Mouse (Mus musculus) lung, embryonic 14.5 days (tissue): Measurements from ENCODE around the gene Sec24a. TPM values are rescaled to one million over a fixed set of nuclear protein-coding genes. Genes with fewer than 3 reads are reported as not detected.
"Not testable (repeated sequence)": the region's sequence is repeated elsewhere in the genome, so short reads cannot be mapped to it uniquely, and the experiment has no call there.

ENCODE experiments used
- ATAC-seq: fragments of 200-750 bp; cut with Nextera tagmentation; 2 replicates; pipeline ENCODE4 v1.8.0; 2017; ENCODE audit warnings: mild to moderate bottlenecking, moderate TSS enrichment, moderate library complexity; ENCODE audit not compliant: insufficient read depth
- DNase-seq: peaks from one replicate; pipeline ENCODE4 v3.0.0-alpha.2; 2015
- H3K27ac ChIP-seq: fragments of 300-500 bp; sonication (generic); 2 replicates; pipeline ENCODE4 v1.5.1; 2014; ENCODE audit warnings: low read depth, mild to moderate bottlenecking, moderate library complexity
- H3K27me3 ChIP-seq: fragments of 300-500 bp; sonication (generic); 2 replicates; pipeline ENCODE4 v1.6.1; 2014; ENCODE audit warnings: low read length, control low read depth; ENCODE audit not compliant: insufficient read depth
- H3K36me3 ChIP-seq: fragments of 300-500 bp; sonication (generic); 2 replicates; pipeline ENCODE4 v1.6.1; 2014; ENCODE audit warnings: control low read depth; ENCODE audit not compliant: insufficient read depth
- H3K4me1 ChIP-seq: fragments of 300-500 bp; sonication (generic); 2 replicates; pipeline ENCODE4 v1.6.1; 2014; ENCODE audit warnings: antibody characterized with exemption, control low read depth; ENCODE audit not compliant: insufficient read depth
- H3K4me2 ChIP-seq: fragments of 300-500 bp; sonication (generic); 2 replicates; pipeline ENCODE4 v1.6.1; 2014; ENCODE audit warnings: mild to moderate bottlenecking
- H3K4me3 ChIP-seq: fragments of 300-500 bp; sonication (generic); 2 replicates; pipeline ENCODE4 v1.5.1; 2014; ENCODE audit warnings: low read depth, low read length
- H3K9ac ChIP-seq: fragments of 300-500 bp; sonication (generic); 2 replicates; pipeline ENCODE4 v1.6.1; 2014
- H3K9me3 ChIP-seq: fragments of 300-500 bp; sonication (generic); 2 replicates; pipeline ENCODE4 v1.6.1; 2016; ENCODE audit warnings: low read depth, low read length, control low read depth
- CTCF ChIP-seq: IDR thresholded peaks from 2 replicates; pipeline ENCODE4 v1.5.1; 2016; ENCODE audit warnings: antibody characterized with exemption, low read depth
- WGBS: fragments of 180-500 bp; shearing (Covaris S2); extraction: QIAGEN DNeasy Blood & Tissue Kit; methylation state at CpG from one replicate; pipeline ENCODE4 v1.1.7; 2014; 5-methylcytosine and 5-hydroxymethylcytosine counted together
- polyA plus RNA-seq: library from polyadenylated mRNA; unstranded; fragments of >200 nt; fragmentation: Nextera tagmentation; extraction: Ambion mirVana; gene quantifications from 2 replicates; pipeline ENCODE4 v1.2.1, GENCODE M21; 2014

The Sec24a gene
- polyA plus RNA-seq, 1 experiment from 2014 or later: 16.3 TPM

- no peaks in the 10 kb centered on the region for H3K9me3 ChIP-seq
- no peaks in the 10 kb centered on the region for H3K36me3 ChIP-seq
- H3K27ac ChIP-seq: no peak overlapping the region
- H3K4me2 ChIP-seq: no peak overlapping the region
- no peaks in the 10 kb centered on the region for H3K27me3 ChIP-seq
- no peak overlapping the region for H3K4me3 ChIP-seq
- no peak for TF ChIP-seq CTCF
- no peak overlapping the region for H3K9ac ChIP-seq
- H3K4me1 ChIP-seq: no peaks in the 10 kb centered on the region; the same call in 1 of the 2 replicates
- ATAC-seq (no peak), DNase-seq (no peak)
- WGBS: 16% methylated on average over 7 of the region's 8 CpGs
Measured at GRCm38 (mm10) chr11:51800634-51801325, 37.3 kb upstream of the Sec24a start.

DNA sequence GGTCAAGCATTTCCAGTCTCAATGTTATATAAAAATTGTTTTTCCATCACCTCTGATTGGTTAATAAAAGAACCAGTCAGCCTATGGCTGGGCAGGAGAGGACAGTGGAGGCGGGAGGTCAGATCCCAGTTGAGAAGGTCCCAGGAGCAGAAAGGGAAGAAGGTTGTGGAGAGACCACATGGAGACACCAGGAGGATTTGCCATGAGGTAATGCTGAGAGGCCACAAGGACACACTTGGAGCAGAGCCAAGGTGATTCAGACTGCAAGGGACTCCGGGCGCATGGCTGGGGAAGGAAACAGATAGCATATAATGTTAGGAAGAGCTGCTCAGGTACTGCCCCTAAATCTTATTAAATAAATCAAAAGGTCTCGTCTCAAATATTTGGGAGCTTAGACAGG, 32.8 kb upstream of the Sec24a start:
- H3K4me3 ChIP-seq: no peak overlapping the region
- H3K9me3 ChIP-seq: no peaks in the 10 kb centered on the region
- no peak for TF ChIP-seq CTCF
- no peaks in the 10 kb centered on the region for H3K27me3 ChIP-seq
- H3K36me3 ChIP-seq: peaks cover 13% of the 10 kb centered on the region
- H3K4me1 ChIP-seq: no peaks in the 10 kb centered on the region
- no peak overlapping the region for H3K27ac ChIP-seq
- H3K4me2 ChIP-seq: no peak overlapping the region
- ATAC-seq (no peak), DNase-seq (peak; percentile 65)
- WGBS: 62% methylated on average over 4 of the region's 4 CpGs
- no peak overlapping the region for H3K9ac ChIP-seq

DNA sequence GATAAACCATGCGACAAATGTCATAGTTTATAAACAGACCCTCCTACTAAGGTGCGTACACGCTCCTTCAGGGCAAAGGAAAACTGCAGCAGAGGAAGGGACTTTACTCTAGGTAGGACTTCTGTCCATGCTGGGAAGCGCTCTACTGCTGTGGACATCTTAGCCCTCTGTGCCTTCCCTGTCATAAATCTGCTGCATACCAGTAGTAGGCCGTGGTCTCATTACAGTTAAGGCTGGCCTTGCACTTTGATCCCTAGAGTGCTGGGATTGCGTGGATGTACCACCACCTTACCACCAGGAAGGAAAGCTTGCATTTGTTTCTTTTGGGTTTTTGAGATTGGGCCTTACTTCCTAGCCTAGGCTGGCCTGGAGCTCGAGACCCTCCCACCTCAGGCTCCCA, 27.2 kb upstream of the Sec24a start:
- no peak for ATAC-seq
- Histone ChIP-seq H3K4me1 (no peaks in the 10 kb centered on the region), H3K4me2 (no peak overlapping the region), H3K27me3 (no peaks in the 10 kb centered on the region), H3K9ac (no peak overlapping the region), H3K27ac (no peak overlapping the region), H3K4me3 (no peak overlapping the region), H3K36me3 (peaks cover 59% of the 10 kb centered on the region), H3K9me3 (no peaks in the 10 kb centered on the region)
- TF ChIP-seq CTCF: no peak
- no peak for DNase-seq
- 96% methylated on average over 7 of the region's 7 CpGs for WGBS

DNA sequence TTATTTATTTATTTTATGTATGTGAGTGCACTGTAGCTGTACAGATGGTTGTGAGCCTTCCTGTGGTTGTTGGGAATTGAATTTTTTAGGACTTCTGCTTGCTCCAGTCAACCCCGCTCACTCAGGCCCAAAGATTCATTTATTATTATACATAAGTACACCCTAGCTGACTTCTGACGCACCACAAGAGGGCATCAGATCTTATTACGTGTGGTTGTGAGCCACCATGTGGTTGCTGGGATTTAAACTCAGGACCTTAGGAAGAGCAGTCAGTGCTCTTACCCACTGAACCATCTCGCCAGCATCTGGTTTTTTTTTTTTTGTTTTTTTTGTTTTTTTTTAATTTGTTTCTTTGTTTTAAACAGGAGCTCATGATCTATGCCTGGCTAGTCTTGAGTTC, 26.3 kb upstream of the Sec24a start:
- peak; percentile 21 for DNase-seq

GRCm38 (mm10) chr11:51785926-51786325, 22.5 kb upstream of the Sec24a start:
- no peak for ATAC-seq
- H3K4me2 ChIP-seq: no peak overlapping the region
- H3K4me3 ChIP-seq: no peak overlapping the region
- H3K27ac ChIP-seq: no peak overlapping the region
- peak; percentile 56 for DNase-seq
- 84% methylated on average over 6 of the region's 6 CpGs for WGBS
- H3K4me1 ChIP-seq: no peaks in the 10 kb centered on the region
- peaks cover 78% of the 10 kb centered on the region for H3K36me3 ChIP-seq
- no peaks in the 10 kb centered on the region for H3K27me3 ChIP-seq
- H3K9ac ChIP-seq: no peak overlapping the region
- peak; percentile 70 for TF ChIP-seq CTCF
- H3K9me3 ChIP-seq: no peaks in the 10 kb centered on the region

More for the DNA sequence above, 26.3 kb upstream of the Sec24a start:
- 0 out of 2 replicates have a peak, but pooled peaks have one; percentile 27 for TF ChIP-seq CTCF
- ATAC-seq, H3K27ac ChIP-seq, H3K9ac ChIP-seq, H3K4me1 ChIP-seq, H3K27me3 ChIP-seq, H3K4me3 ChIP-seq, H3K9me3 ChIP-seq, H3K4me2 ChIP-seq: not testable (repeated sequence)
- WGBS: 85% methylated on average over 4 of the region's 4 CpGs
- peaks cover 62% of the 10 kb centered on the region for H3K36me3 ChIP-seq

GRCm38 (mm10) chr11:51782721-51783120, 19.3 kb upstream of the Sec24a start:
- no peaks in the 10 kb centered on the region for H3K4me1 ChIP-seq
- ATAC-seq (no peak), DNase-seq (no peak)
- H3K9ac ChIP-seq: no peak overlapping the region
- 84% methylated on average over 6 of the region's 6 CpGs for WGBS
- H3K27me3 ChIP-seq: no peaks in the 10 kb centered on the region
- H3K4me2 ChIP-seq: no peak overlapping the region
- no peak for TF ChIP-seq CTCF
- H3K9me3 ChIP-seq: no peaks in the 10 kb centered on the region
- H3K4me3 ChIP-seq: no peak overlapping the region
- H3K36me3 ChIP-seq: peaks cover 71% of the 10 kb centered on the region
- no peak overlapping the region for H3K27ac ChIP-seq

DNA sequence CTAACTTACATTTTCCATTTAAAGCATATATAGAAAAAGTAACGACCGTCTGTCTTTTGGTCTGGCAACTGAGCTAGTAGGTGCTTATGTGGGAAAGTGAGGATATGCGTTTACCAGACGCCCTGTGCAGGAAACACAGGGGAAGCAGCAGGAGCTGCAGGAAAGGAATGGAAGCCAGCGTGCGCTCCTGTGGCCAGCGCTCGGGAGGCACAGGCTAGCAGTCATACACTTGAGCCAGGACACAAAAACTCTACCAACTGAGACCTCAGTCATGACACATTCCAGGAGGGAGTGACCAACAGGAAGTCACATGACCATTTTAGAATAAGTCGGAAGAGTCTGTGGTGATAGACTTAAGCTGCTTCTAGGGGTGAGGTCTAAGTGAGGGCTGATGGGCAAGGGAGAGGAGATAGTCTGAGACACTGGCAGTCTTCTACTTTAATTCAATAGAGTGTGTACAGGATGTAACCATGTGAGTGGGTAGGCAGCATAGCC, 17.4 kb upstream of the Sec24a start:
- Histone ChIP-seq H3K27me3 (no peaks in the 10 kb centered on the region), H3K36me3 (peaks cover 55% of the 10 kb centered on the region), H3K9ac (no peak overlapping the region), H3K27ac (no peak overlapping the region), H3K4me2 (no peak overlapping the region), H3K4me1 (no peaks in the 10 kb centered on the region), H3K9me3 (no peaks in the 10 kb centered on the region), H3K4me3 (no peak overlapping the region)
- DNase-seq: no peak
- TF ChIP-seq CTCF: no peak
- ATAC-seq: no peak
- WGBS: 83% methylated on average over 9 of the region's 9 CpGs
